Mouse (Mus musculus): ENCODE data around the gene Olfr523. TPM values are rescaled to one million over a fixed set of nuclear protein-coding genes. Genes with fewer than 3 reads are reported as not detected.

Olfr523 gene
- polyA plus RNA-seq, 1 experiment from 2014 or later = not detected

DNA sequence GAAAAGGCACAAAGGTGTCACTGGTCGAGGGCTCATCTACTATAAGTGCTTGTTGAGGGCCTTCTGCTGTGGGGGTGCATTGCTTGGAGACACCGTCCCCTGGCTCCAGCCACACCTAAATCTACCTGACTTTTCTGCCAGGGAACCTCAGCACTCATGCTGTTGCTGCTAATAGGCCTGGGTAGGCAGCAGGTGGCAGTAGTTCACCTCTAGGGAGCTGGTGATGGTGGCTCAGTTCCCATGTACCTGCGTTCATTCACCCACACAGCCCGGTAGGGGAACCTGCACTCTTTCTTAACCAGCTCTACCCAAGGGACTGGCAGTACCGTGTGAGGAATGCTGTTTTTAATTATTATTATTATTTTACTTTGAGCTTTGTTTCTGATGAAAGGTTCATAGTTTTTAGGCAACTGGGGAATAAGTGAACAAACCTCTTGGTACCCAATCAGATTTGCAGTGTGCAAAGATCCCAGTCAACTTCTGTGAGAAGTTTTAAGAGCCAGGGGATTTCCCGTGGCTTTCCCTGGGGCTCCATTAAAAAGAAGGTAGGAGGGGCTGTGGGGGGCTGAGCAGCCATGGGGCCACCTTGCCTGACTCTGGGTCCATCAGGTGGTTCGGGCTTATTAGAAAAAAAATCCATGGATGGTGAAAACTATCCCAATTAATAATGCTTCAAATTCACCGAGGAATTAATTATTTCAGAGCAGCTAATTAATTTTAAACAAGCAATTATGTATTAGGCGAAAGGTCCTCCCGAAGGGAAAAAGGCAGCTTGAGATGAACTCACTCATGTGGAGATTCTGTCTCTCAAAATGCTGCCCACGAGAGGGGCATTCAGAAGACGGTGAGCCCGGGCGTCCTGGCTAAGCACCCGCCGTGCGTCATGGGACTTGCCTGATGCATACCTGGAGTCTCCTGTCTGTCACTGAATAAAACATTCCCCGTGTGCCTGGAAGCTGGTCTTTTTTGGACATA lies 13.9 kb downstream of the Olfr523 start:
- WGBS = 68% methylated on average over 18 of the region's 18 CpGs
- DNase-seq (ENCODE audit: low spot score) = no peak

DNA sequence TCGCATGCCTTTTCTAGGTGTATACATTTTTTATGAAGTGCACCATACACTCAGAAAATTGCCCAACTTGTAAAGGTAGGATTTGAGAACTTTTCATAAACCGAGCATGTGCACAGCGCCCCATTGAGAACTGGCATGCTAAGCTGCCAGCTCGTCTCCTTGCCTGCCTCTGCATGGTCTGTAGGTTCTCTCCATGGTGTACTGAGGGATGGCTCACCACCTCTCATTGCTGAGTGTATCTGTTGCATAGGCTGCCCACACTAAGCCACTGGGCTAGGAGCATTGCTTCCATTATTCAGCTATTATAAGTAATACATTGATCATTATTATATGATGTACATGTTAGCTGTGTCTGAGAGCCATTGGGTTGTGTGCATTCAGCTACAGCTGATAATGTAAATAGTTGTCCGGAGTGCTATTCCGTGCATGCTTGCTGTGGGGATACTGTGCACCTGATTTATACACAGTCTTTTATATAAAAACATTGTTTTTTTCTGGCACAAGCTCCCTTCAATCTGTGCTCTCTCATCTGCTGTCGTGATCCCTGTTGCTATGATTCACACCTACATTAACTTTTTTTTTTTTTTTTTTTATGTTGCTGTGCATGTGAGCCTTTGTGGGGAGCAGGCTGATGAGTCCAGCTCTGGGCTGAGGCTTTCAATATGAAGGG lies 14.8 kb downstream of the Olfr523 start:
- no peak overlapping the region for H3K27ac ChIP-seq (replicated peaks; ENCODE audit: low read depth, low read length)
- no peak overlapping the region for H3K4me2 ChIP-seq (ENCODE audit: low read depth, severe bottlenecking)
- ATAC-seq (ENCODE audit: insufficient number of reproducible peaks, low FRiP score, low TSS enrichment, low read depth) (no peak), DNase-seq (ENCODE audit: low spot score) (no peak)
- no peaks in the 10 kb centered on the region for H3K4me1 ChIP-seq (ENCODE audit: control insufficient read depth, insufficient read depth, low read length)
- no peaks in the 10 kb centered on the region for H3K36me3 ChIP-seq (ENCODE audit: control insufficient read depth, insufficient read depth, low read length)
- no peaks in the 10 kb centered on the region for H3K9me3 ChIP-seq (ENCODE audit: control insufficient read depth, low read length)
- H3K4me3 ChIP-seq (ENCODE audit: low read depth, low read length) = no peak overlapping the region
- no peaks in the 10 kb centered on the region for H3K27me3 ChIP-seq (ENCODE audit: control insufficient read depth, insufficient read depth, low read length)
- no peak overlapping the region for H3K9ac ChIP-seq (ENCODE audit: low read length)
- WGBS = 84% methylated on average over 7 of the region's 7 CpGs

More for the DNA sequence above, 13.9 kb downstream of the Olfr523 start:
- no peaks in the 10 kb centered on the region for H3K4me1 ChIP-seq (ENCODE audit: control insufficient read depth, insufficient read depth, low read length)
- no peaks in the 10 kb centered on the region for H3K9me3 ChIP-seq (ENCODE audit: control insufficient read depth, low read length)
- H3K36me3 ChIP-seq (ENCODE audit: control insufficient read depth, insufficient read depth, low read length) = no peaks in the 10 kb centered on the region
- H3K4me3 ChIP-seq (ENCODE audit: low read depth, low read length) = no peak overlapping the region
- H3K4me2 ChIP-seq (ENCODE audit: low read depth, severe bottlenecking) = no peak overlapping the region
- no peak overlapping the region for H3K27ac ChIP-seq (replicated peaks; ENCODE audit: low read depth, low read length)
- ATAC-seq (ENCODE audit: insufficient number of reproducible peaks, low FRiP score, low TSS enrichment, low read depth) = 0 out of 2 replicates have a peak, but pooled peaks have one; percentile 44
- H3K9ac ChIP-seq (ENCODE audit: low read length) = no peak overlapping the region
- H3K27me3 ChIP-seq (ENCODE audit: control insufficient read depth, insufficient read depth, low read length) = no peaks in the 10 kb centered on the region

DNA sequence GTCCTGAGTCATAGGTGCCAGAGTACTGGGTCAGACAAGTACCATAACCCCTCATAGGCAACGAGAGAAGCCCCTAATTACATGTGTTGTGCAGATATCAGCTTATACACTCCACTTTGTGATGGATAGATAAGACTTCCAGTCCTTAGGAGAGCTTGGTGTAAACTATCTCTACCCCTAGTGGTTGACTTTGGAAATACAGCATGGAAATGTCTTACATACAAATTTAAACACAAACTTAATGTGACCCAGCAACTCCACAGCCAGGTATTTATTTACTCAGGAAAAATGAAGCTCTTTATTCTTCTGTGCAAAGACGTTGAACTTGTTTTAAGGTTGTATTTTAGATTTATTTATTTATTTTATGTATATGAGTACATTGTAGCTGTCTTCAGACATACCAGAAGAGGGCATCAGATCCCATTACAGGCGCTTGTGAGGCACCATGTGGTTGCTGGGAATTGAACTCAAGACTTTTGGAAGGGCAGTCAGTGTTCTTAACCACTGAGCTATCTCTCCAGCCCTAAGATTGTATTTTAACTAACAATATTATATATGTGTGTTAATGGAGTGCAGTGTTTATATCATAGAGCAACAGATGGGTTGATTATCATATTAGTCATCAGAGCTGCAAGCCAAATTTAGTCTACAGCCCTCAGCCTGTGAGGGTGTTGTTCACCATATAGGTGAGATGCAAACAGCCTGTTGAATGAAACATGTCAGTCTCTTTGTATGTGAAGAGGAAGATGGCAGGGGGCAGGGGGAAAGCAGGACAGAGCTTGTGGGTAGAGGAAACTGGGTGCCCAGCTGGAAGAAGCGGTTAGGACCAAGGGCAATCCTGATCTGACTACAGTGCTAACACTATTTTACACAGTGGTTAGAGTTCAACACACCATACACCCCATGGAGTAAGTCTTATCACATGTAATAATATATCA lies 15.6 kb downstream of the Olfr523 start:
- DNase-seq (ENCODE audit: low spot score) (no peak), ATAC-seq (ENCODE audit: insufficient number of reproducible peaks, low FRiP score, low TSS enrichment, low read depth) (no peak)
- no peaks in the 10 kb centered on the region for H3K27me3 ChIP-seq (ENCODE audit: control insufficient read depth, insufficient read depth, low read length)
- no peak overlapping the region for H3K9ac ChIP-seq (ENCODE audit: low read length)
- H3K4me1 ChIP-seq (ENCODE audit: control insufficient read depth, insufficient read depth, low read length) = no peaks in the 10 kb centered on the region
- no peaks in the 10 kb centered on the region for H3K9me3 ChIP-seq (ENCODE audit: control insufficient read depth, low read length)
- no peak overlapping the region for H3K4me3 ChIP-seq (ENCODE audit: low read depth, low read length)
- 70% methylated on average over 4 of the region's 4 CpGs for WGBS
- no peaks in the 10 kb centered on the region for H3K36me3 ChIP-seq (ENCODE audit: control insufficient read depth, insufficient read depth, low read length)
- H3K27ac ChIP-seq (replicated peaks; ENCODE audit: low read depth, low read length) = no peak overlapping the region
- no peak overlapping the region for H3K4me2 ChIP-seq (ENCODE audit: low read depth, severe bottlenecking)

DNA sequence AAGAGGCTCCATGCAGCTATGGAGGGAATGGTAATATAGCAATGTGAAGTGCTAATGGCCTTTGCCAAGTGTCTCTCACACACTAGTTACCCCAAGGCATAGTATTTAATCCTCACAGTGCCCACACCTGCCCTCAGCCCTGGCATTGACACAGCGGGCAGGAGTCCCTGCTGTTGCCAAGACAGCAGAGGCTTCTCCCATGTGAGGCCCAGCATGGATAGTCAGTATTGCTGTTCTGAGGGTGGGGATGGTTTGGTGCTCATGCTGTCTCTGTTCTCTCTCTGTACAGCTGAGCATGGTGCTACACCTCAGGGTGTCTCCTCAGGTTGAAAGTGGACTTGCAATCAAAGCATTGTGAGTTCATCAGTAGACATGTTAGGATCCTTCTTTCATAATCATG lies 17.4 kb downstream of the Olfr523 start:
- Histone ChIP-seq H3K4me1 (ENCODE audit: control insufficient read depth, insufficient read depth, low read length) (no peaks in the 10 kb centered on the region), H3K27me3 (ENCODE audit: control insufficient read depth, insufficient read depth, low read length) (no peaks in the 10 kb centered on the region), H3K36me3 (ENCODE audit: control insufficient read depth, insufficient read depth, low read length) (no peaks in the 10 kb centered on the region), H3K9me3 (ENCODE audit: control insufficient read depth, low read length) (no peaks in the 10 kb centered on the region), H3K4me3 (ENCODE audit: low read depth, low read length) (no peak overlapping the region), H3K9ac (ENCODE audit: low read length) (no peak overlapping the region), H3K4me2 (ENCODE audit: low read depth, severe bottlenecking) (no peak overlapping the region), H3K27ac (replicated peaks; ENCODE audit: low read depth, low read length) (no peak overlapping the region)
- DNase-seq (ENCODE audit: low spot score) (no peak), ATAC-seq (ENCODE audit: insufficient number of reproducible peaks, low FRiP score, low TSS enrichment, low read depth) (no peak)
- 80% methylated on average over 1 of the region's 1 CpGs for WGBS

DNA sequence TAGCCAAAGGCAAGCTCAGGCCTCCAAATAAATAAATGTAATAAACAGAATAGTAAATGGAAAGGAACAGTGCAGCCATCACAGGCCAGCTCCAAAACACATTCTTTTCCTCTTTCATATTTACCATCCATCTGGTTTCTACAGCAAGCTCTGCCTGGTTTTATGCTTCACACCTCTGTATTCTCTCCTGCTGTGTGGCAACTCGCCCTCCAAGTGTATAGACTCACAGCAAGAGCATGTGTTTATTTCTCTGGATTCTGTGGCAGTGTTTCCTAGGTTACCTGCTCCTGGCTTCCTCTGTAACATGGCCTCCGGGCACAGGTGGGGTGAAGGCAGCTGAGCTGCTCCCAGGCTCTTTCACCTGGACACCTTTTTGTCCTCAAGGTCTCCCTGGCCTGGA lies 19.4 kb downstream of the Olfr523 start:
- WGBS = 57% methylated on average over 2 of the region's 2 CpGs
- H3K4me1 ChIP-seq (ENCODE audit: control insufficient read depth, insufficient read depth, low read length) = no peaks in the 10 kb centered on the region
- no peak overlapping the region for H3K4me2 ChIP-seq (ENCODE audit: low read depth, severe bottlenecking)
- H3K9ac ChIP-seq (ENCODE audit: low read length) = no peak overlapping the region
- no peak for DNase-seq (ENCODE audit: low spot score)
- H3K36me3 ChIP-seq (ENCODE audit: control insufficient read depth, insufficient read depth, low read length) = no peaks in the 10 kb centered on the region
- H3K27ac ChIP-seq (replicated peaks; ENCODE audit: low read depth, low read length) = no peak overlapping the region
- H3K27me3 ChIP-seq (ENCODE audit: control insufficient read depth, insufficient read depth, low read length) = no peaks in the 10 kb centered on the region
- no peaks in the 10 kb centered on the region for H3K9me3 ChIP-seq (ENCODE audit: control insufficient read depth, low read length)
- ATAC-seq (ENCODE audit: insufficient number of reproducible peaks, low FRiP score, low TSS enrichment, low read depth) = no peak
- H3K4me3 ChIP-seq (ENCODE audit: low read depth, low read length) = no peak overlapping the region

DNA sequence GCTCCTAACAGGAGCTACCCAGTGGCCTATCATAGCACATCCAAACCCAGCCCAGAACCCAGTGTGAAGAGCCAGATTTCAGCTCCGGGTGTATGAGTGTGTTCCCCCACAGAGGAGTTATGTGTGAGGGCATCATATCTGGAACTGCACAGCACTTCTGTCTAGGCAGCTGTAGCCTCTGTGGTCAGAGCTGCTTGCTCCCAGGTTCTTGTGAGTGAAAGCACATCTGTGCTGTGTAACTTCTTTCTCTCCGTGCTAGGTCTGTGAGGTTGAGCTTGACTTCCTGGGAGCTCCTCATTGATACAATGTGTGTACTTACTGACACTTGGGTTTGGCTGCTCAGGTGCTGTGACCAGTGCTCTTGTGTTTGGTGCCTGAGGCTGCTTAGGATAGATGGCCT lies 19.8 kb downstream of the Olfr523 start:
- ATAC-seq (ENCODE audit: insufficient number of reproducible peaks, low FRiP score, low TSS enrichment, low read depth) = no peak
- Histone ChIP-seq H3K27ac (replicated peaks; ENCODE audit: low read depth, low read length) (no peak overlapping the region), H3K9ac (ENCODE audit: low read length) (no peak overlapping the region), H3K9me3 (ENCODE audit: control insufficient read depth, low read length) (no peaks in the 10 kb centered on the region), H3K27me3 (ENCODE audit: control insufficient read depth, insufficient read depth, low read length) (no peaks in the 10 kb centered on the region), H3K36me3 (ENCODE audit: control insufficient read depth, insufficient read depth, low read length) (no peaks in the 10 kb centered on the region), H3K4me2 (ENCODE audit: low read depth, severe bottlenecking) (no peak overlapping the region), H3K4me1 (ENCODE audit: control insufficient read depth, insufficient read depth, low read length) (no peaks in the 10 kb centered on the region), H3K4me3 (ENCODE audit: low read depth, low read length) (no peak overlapping the region)
- WGBS = 81% methylated on average over 2 of the region's 2 CpGs
- DNase-seq (ENCODE audit: low spot score) = no peak

DNA sequence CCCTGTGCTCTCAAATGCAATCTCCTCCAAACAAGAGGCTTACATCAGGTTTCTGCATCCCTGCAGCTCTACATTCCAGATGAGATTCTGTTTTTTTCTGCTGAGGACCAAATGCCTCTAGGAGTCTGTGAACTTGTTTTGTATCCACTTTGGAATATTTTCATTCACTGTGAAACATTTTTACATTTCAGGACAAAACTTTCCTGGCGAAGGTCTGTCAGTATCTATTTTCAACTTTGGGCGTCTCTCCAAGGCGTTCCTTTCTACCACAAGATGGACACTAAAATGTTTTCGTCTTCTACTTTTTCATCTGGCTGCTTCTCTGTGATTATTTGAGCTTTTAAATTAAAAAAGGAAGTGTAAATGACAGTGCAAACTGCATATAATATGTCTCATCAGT lies 21.0 kb downstream of the Olfr523 start:
- Histone ChIP-seq H3K9ac (ENCODE audit: low read length) (no peak overlapping the region), H3K27ac (replicated peaks; ENCODE audit: low read depth, low read length) (no peak overlapping the region), H3K9me3 (ENCODE audit: control insufficient read depth, low read length) (no peaks in the 10 kb centered on the region), H3K4me1 (ENCODE audit: control insufficient read depth, insufficient read depth, low read length) (no peaks in the 10 kb centered on the region), H3K4me2 (ENCODE audit: low read depth, severe bottlenecking) (no peak overlapping the region), H3K4me3 (ENCODE audit: low read depth, low read length) (no peak overlapping the region), H3K27me3 (ENCODE audit: control insufficient read depth, insufficient read depth, low read length) (no peaks in the 10 kb centered on the region), H3K36me3 (ENCODE audit: control insufficient read depth, insufficient read depth, low read length) (no peaks in the 10 kb centered on the region)
- ATAC-seq (ENCODE audit: insufficient number of reproducible peaks, low FRiP score, low TSS enrichment, low read depth) = no peak
- WGBS = 92% methylated on average over 4 of the region's 4 CpGs
- no peak for DNase-seq (ENCODE audit: low spot score)

DNA sequence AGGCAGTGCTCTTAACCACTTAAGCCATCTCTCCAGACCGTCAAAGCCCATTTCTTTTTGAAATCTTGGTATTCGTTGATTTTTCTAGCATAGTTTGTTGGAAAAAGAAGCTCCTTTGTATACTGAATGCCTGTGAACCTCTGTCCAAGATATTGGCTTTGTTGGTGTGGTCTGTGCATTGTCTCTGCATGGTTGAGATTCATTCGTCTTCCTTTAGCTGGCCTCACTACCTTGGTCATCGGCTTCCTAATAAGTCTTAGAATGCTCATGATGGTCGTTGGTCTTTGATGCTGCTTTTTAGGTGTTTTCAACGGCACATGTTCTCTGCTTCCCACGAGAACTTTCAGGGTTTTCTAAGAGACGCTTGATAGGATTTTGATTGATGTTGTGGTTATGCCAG lies 23.0 kb downstream of the Olfr523 start:
- ATAC-seq (ENCODE audit: insufficient number of reproducible peaks, low FRiP score, low TSS enrichment, low read depth) = no peak
- DNase-seq (ENCODE audit: low spot score) = no peak
- 86% methylated on average over 8 of the region's 8 CpGs for WGBS

More for the DNA sequence above, 23.0 kb downstream of the Olfr523 start:
- Histone ChIP-seq H3K27ac (replicated peaks; ENCODE audit: low read depth, low read length) (no peak overlapping the region), H3K4me3 (ENCODE audit: low read depth, low read length) (no peak overlapping the region), H3K27me3 (ENCODE audit: control insufficient read depth, insufficient read depth, low read length) (no peaks in the 10 kb centered on the region), H3K9ac (ENCODE audit: low read length) (no peak overlapping the region), H3K4me1 (ENCODE audit: control insufficient read depth, insufficient read depth, low read length) (no peaks in the 10 kb centered on the region), H3K36me3 (ENCODE audit: control insufficient read depth, insufficient read depth, low read length) (no peaks in the 10 kb centered on the region), H3K9me3 (ENCODE audit: control insufficient read depth, low read length) (no peaks in the 10 kb centered on the region), H3K4me2 (ENCODE audit: low read depth, severe bottlenecking) (no peak overlapping the region)
